Mouse (Mus musculus) urinary bladder, postnatal 36 days (tissue): Measurements from ENCODE around the gene Siah3.

Source experiments
- DNase-seq, 2 experiments: peaks; one replicate each; pipeline ENCODE4 v3.0.0; 2022; ENCODE audit warnings: low spot score in 2 of 2, mixed read lengths in 1 of 2

Gene Siah3

DNA sequence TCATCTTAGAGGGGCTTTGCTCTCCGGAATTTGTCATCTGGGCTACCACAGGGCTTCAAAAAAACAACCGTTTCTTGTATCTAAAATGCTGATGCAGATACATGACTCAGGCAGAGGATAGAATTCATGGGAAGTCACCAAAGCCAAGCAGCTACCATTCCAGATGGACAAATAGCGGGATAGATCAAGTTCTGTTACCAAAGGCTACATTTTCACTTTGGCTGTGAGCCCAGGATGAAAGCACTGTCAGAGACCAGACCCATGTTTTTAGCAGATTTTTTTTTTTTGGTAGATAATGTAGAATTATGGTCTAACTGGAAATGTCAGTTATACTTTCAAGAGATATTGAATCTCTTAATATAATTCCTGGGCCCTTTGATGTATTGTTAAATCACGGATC is 7.4 kb downstream of the Siah3 start:
- DNase-seq = no peak

DNA sequence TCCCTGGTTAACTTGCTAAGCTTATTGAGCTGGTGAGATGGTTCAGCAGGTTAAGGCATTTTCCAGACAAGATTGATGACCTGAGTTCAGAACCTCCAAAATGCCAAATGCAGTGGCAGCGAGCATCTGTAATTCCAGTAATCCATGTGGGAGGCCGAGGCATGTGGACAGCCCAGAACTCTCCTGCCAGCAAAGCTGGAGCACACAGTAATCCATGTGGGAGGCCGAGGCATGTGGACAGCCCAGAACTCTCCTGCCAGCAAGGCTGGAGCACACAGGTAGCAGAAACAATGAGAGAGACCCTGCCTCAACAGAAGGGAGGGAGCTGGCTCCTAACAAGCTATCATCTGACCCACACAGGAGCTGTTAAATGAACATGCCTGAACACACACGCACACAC is 13.2 kb downstream of the Siah3 start:
- DNase-seq = peak in 1 of 2 experiments; percentile 22

DNA sequence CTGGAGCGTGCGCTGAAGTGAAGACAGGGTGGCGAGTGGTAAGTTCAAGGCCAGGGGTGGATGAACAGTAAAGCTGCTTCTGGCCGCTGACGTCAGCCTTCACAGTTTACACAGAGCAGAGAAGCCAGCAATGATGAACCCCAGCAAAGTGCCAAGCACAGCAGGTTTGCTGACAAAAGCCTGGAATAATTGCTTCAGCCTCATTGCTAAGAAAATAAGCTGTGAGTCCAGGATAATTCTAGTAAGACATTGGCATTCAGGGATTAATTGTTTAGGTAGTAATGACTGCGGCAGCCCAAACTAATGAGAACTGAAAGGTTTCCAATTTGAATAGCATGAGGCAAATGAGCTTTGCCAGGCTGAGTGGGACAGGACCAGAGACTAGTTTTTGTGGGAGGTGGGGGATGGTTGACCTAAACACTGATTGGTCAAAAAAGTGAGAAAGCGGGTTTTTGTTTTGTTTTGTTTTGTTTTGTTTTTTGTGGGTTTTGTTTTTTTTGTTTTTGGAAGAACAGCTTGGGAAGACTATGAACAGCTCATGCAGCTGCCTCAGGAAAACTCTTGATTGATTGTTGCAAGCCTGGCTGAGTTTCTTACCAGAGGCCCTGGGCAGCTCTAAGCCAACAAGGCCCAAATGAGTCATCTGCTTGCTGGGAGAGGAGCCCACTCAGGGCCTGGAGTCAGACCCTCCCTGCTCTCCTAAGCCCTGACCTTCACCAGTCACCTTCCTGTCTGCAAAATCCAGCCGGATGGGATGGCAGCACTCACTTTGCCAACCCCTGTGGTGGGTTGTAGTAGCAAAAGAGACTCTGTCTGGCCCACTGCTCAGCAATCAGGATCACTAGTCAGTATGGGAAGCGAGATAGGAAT is 17.5 kb downstream of the Siah3 start:
- DNase-seq = peak in 1 of 2 experiments; percentile 6

DNA sequence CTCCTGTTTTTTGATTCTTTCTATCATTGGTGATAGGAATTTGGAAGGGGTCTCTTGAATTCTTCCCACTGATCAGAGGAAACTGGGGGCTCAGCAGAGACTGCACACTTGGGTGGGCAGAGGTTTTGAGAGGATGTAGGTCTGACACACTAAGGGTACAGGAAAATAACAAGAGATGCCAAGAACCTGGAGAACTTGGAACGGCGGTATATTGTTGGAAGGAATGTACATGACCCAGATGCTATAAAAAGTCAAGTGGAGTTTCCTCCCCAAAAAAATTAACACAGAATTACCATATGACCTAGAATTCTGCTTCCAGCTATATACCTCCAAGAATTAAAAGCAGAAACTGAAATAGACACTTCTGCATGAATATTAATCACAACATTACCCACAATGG is 20.1 kb downstream of the Siah3 start:
- DNase-seq = no peak

DNA sequence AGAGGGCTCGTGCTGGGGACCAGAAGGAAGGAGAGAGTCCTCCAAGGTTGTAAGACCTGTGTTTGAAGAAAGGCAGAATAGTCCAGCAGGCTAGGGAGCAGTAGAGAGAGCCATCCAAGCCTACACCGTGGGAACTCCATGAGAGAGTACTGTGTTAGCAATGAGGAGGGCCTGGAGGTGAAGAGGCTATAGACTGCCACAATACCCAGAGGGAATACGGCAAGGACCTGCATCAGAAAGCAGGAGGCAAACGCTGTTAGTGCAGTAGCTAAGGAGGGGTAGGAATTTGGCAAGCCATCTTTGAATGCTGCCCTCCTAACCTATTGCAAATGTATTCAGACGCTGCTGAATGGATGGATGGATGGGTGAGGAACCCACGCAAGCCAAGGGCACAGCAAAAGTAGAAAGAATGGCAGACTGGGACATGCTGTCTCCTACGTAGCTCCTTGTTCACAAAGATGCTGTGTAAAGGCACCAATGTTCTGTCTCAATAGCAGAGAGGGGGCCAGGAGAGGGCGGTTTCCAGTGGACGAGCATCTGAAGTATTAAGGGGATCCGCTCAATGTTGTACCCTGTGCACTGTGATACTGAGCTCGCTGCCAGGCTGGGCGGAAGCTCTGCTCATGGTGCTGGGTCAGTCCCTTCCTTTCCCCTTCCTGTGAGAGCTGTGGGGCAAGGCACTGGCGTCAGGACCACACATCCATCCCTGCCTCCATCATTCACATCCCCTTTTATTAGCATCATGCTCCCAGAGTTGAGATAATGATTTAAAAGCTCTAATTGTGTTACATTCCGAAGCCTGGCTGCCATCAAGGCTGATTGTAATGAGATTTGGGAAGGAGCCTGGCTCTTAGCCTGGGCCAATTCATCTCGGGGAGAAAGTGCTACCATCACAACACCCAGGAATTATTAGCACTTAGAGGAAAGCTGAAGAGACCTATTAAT is 26.7 kb downstream of the Siah3 start:
- no peak for DNase-seq

DNA sequence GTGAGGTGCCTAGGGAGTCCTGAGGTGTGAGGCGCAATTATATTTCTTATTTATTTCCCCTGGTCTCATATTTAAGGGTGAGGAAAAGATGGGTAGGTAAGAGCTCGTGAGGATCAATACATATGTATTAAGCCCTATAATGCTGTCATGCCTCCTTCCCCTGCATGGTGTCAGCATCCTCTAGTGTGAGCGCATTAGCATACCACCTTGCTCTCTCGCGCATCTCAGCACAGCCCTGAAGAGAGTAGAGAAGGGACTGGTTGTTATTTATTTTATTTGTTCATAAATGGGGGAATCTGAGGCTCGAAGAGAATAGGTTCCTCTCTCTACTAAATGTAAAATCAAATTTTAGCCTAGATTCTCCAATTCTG is 27.4 kb downstream of the Siah3 start:
- no peak for DNase-seq

DNA sequence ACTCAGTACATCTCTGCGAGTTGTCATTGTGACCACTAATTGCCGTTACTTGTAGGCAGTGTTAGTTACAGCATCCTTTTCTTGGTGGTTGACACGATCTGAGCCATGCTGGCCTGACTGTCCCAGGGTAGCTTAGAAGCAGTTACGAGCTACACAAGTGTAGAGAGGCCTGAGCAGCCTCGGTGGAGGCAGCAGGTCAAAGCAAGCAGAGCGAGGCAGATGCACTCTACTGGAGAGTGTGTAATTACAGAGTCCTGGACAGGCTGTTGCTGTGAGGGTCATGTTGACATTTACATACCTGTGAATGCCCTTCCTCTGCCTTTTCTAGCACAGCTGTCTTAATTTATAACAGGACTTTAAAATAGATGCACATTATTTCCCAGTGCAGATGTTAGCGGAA is 32.1 kb downstream of the Siah3 start:
- DNase-seq = no peak

DNA sequence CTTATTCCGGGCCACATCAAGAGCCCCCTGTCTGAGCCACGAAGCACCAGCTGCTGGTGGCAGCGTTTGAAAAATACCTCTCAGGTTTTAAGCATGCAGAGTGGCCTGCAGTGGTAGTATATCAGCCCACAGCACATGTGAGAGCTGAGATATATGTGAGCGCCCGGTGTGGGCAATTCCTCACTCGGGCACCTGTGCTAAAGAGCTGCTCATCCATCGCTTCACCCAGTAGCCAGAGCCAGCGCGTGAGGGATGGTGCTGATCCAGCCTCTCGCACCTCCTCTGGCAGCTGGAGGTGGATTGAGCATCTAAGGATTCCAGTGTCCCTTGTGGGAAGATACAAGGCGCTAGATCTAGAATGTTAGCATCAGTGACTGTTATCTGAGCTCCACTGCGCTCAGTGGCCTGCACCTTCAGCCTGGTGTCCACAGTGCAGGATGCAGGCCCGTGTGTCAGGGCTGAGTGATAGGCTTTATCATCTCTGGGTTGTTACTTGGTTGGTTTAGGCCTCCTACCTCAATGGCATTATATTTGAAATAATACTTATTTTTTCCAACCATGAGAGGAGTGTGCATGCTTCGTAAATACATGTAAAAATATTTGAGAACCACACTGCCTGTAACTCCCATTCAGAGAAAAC is 37.9 kb downstream of the Siah3 start:
- DNase-seq = no peak

DNA sequence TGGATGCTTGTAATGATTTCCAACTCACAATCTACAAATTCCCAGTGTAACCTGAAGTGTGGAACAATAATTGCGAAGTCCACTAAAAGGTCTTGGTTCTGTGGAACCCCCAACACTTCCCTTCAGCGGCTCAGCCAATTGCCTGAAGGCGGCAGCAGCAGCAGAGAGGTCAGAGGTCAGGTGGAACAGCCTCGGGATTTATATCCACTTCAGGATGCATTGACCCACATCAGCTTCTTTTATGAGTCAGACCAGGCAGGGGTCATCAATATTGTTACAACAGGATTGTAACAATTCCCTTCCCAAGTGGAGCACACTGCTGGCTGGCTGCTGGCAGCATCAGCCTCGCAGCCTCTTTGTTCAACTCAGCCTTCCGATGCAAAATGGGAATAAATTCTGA is 39.1 kb downstream of the Siah3 start:
- DNase-seq = no peak

DNA sequence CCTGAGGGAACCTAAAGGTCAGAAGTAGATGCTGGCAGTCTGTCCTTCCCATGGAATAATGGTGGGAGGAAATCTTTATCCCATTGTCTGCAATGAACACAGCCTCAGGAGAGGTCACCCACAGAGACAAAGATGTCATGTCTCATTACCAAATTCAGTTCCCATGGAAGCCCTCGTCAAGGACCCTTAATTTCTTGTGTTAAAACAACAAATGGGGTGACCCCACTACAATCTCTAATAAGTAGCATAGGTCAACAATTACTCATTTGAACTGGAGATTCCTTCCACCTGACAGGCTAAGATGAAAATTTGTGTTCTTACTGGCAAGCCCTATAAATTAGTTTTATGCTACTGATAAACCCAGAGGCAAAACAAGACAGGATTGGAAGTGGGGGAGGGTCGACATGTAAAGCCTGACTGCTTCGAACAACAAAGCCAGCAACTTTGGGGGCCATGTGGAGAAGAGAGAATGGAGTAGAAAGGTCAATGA is 45.8 kb downstream of the Siah3 start:
- DNase-seq = no peak

DNA sequence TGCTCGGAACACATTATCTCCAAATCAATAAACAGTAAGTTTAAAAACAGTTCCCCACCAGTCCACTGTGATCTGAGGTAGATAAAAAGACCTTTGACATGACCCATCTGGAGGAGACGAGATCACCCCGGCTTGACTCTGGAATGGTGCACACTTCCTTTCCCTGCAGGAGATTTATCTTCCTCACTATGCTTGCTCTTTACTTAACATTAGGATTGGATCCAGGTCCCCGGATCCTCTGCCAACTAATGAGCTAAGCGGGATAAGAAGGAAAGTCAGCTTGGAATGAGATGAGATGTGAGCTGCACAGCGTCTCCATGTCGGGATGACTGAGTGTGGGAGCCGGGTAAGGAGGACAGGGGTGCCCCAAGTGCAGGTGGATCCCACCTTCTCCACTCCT is 46.7 kb downstream of the Siah3 start:
- peak; percentile 17 to 50 for DNase-seq

DNA sequence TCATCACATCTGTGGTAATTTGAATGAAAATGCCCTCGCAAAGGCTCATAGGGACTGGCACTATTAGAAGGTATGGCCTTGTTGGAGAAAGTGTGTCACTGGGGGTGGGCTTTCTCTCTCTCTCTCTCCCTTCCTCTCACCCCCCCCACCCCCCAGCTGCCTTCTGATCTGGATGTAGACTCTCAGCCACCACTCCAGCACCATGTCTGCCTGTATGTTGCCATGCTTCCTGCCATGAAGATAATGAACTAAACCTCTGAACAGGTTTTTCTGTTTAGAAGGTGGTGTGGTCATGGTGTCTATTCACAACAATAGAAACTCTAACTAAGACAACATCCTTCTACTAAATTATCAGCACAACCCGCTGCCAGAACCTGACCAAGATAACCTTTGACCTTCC is 48.5 kb downstream of the Siah3 start:
- DNase-seq = no peak

DNA sequence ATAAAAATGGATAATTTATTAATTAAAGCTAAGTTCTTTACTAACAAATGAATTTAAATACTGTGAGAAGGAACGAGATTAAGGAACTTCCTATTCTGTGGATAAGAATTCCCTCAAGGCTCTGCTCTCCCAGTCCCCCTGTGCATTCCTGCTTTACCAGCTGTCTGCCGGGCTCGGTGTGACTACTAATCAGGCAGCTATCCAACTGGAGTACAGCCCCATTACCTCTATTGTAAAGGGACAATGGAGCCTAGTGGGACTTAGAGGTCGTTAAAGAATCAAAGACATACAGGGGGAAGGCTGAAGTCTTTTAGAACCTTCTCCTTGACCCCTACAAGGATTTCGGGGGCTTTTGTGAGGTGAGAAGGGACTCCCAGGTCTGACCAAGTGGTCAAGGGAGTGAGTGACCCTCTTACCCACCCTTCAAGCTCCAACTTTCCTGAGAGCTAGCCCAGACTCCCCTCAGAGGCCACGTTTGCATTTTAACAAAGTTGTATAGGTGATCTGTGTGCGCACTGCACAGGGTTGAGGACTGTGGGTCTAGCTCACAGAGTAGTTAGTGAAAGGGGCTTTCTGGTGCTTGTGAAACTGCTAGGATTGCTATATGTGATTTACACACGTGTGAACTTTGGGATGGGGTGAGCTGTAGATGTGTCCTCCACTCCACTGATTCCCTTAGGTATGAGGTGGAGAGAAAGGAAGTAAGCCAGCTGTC is 49.5 kb downstream of the Siah3 start:
- DNase-seq = no peak

DNA sequence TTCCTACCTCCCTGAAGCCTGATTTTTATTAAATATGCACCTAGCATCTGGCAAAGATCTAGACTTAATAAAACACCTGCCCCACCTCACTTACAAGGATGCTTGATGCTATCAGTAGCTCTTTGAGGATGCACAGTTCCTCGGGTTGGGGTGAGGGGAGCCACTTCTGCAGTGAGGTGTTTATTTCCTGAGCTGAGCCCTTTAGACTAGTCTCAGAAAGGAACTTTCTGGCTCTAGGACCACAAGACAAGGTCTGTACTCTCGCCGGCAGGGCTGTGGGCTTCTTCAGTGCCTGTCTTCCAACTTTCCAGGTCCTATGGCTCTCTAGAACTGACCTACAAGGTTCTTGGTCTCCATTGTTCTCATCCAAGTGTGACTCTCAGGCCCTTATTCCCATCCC is 50.5 kb downstream of the Siah3 start:
- DNase-seq = no peak

DNA sequence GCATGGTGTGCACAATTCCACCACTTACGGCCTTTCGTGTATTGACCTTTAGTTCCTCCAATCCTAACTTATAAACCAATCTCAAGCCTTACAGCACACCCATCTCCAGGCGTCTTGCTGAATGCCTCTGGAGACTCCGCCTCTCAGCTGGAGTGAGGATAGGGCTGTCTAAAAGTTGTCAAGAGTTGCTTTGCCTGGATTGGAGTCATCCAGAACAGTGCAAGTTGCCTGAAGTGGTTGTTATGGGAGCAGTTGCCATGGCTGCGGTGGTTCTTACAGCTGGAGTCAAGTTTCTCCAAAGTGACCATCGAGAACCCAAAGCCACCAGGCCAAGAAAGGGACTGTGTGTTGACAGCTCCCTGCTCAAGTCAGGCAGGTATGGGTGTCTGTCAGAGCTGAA is 54.3 kb downstream of the Siah3 start:
- DNase-seq = no peak

DNA sequence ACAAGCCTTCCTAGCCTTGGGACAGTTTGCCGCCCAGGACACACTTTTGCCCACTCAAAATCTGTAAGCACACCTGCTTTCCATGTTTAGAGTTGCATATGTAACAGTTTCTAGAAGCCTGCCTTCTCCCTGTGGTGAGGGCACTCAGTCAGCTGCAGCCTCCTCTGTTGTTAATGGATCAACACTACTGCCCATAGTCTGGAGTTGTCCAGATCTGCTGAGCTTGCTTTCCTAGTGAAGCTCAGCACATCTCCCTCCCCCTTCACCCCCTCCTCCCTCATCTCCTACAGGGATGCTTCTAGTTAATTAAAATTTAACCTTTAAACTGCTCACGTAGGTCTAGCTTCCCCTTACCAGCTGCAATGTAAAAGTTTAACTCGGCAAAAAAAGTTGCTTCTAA is 57.2 kb downstream of the Siah3 start:
- no peak for DNase-seq

DNA sequence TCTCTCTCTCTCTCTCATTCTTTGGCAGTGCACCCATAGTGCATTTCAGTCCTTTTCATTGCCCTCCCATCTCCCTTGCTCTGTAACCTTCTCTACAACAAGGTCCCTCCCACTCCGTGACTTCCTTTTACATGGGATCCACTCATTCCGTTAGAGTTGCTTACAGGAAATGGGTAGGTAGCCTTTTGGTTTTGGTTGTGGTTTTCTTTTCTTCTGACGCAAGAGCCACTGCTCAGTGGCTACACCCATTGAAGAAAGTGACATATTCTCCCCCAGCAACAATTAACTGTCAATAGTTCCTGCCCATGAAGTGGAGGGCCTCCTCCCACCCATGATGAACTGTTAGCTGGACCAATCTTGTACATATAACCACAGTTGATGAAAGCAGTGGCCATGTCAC is 60.4 kb downstream of the Siah3 start:
- no peak for DNase-seq

DNA sequence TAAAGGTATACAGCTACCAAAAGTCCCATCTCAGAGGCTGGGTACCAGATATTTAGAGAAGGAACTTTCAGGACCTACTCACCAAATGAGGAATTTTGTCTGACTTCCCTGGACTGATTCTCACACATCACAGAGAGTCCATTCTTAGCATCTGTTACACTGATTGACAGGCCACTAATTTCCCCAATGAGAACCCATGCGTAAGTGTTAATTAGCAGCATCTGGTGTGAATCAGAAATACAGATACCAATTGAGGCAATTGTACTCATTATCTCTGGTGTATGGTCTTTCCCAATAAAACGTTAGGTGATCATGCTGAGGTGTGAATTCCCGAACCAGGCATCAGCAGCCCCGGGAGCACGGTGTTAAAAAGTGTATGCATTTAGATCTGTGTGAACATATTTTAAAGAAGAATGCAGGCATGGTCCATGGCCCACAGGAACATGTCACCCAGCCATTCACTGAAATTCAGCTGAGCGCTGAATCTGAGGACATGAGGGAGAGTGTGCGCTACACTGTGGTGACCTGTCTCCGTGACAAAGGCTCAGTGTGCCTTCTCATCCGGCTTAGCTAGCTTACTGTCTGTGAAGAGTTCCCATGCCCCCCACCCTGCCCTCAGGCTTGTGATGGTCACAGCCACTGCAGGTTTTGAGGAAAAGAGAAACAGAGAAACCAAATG is 61.3 kb downstream of the Siah3 start:
- no peak for DNase-seq

DNA sequence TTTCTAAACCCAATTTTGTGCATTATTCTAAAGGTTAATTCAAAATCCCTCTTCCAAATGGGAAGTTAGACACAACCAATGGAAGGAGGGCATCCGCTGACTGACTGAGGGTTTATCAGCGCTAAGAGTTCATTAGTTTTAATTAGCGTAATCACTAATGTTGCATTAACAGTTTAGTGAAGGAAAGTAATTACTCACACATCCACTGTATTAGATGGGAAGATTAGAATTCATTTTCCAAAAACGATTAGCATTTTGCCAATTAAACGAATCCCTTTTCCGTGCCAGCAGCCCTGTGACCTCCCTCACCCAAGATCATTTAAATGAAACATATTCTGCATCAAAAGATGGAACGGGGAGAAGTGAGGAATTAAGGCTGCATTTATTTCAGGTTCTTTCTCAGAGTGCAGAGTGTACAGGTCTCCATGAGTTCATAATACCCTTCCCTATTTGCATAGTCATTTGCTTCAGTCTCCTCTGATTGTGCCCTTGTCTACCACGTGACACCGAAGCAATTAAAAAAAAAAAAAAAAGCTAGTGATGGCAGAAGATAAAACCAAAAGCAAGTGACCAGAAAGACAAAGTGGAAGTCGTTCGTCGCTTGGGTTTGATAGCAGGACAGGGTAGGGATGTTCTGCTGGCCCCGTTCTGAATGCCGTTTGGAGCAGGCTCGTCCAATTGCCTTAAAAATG is 62.6 kb downstream of the Siah3 start:
- DNase-seq = no peak

DNA sequence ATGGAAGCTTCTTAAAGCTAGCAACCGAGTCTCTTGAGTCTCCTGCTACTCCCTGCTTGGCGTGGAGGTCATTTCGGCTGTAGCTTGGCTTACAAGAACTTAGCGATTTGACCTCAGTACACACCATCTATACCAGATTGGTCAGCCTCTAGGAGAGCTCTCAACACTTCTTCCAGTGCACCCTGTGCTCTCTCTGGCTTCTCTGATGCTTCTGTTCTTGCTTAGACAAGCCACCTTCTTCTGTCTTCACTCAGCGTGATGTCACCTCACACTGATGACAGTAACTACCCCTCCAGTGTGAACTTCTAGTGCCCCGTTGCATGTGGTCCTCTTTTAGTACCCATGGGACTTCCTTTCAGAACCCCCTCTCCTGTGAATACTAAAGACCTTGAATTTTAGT is 63.1 kb downstream of the Siah3 start:
- DNase-seq = no peak
